Mouse (Mus musculus) intestine, embryonic 16.5 days (tissue): ENCODE results near the gene Maats1. TPM values are rescaled to one million over a fixed set of nuclear protein-coding genes. Genes with fewer than 3 reads are reported as not detected.

Experiments
- ATAC-seq: fragments of 200-750 bp; cut with Nextera tagmentation; 2 replicates; pipeline ENCODE4 v1.8.0; 2017; ENCODE audit warnings: moderate TSS enrichment, moderate library complexity
- H3K27ac ChIP-seq: fragments of 300-500 bp; sonication (generic); 2 replicates; pipeline ENCODE4 v1.5.1; 2014; ENCODE audit warnings: mild to moderate bottlenecking, low read length
- H3K27me3 ChIP-seq: fragments of 300-500 bp; sonication (generic); replicated peaks from 2 replicates; pipeline ENCODE4 v1.6.1; 2014; ENCODE audit warnings: low read length, control low read depth, mixed read lengths; ENCODE audit not compliant: control insufficient read depth, insufficient read depth
- H3K36me3 ChIP-seq: fragments of 300-500 bp; sonication (generic); 2 replicates; pipeline ENCODE4 v1.6.1; 2014; ENCODE audit warnings: low read length, control low read depth; ENCODE audit not compliant: control insufficient read depth, insufficient read depth
- H3K4me1 ChIP-seq: fragments of 300-500 bp; sonication (generic); 2 replicates; pipeline ENCODE4 v1.6.1; 2014; ENCODE audit warnings: low read length, control low read depth, mixed read lengths; ENCODE audit not compliant: control insufficient read depth, insufficient read depth
- H3K4me2 ChIP-seq: fragments of 300-500 bp; sonication (generic); 2 replicates; pipeline ENCODE4 v1.6.1; 2014; ENCODE audit warnings: low read depth, low read length, control low read depth
- H3K4me3 ChIP-seq: fragments of 300-500 bp; sonication (generic); 2 replicates; pipeline ENCODE4 v1.5.1; 2014; ENCODE audit warnings: mild to moderate bottlenecking, low read length
- H3K9ac ChIP-seq: fragments of 300-500 bp; sonication (generic); 2 replicates; pipeline ENCODE4 v1.6.1; 2014; ENCODE audit warnings: low read depth, low read length
- H3K9me3 ChIP-seq: fragments of 300-500 bp; sonication (generic); 2 replicates; pipeline ENCODE4 v1.6.1; 2016; ENCODE audit warnings: low read length, control low read depth; ENCODE audit not compliant: control insufficient read depth
- WGBS: fragments of 180-500 bp; shearing (Covaris S2); extraction: QIAGEN DNeasy Blood & Tissue Kit; methylation state at CpG from one replicate; pipeline ENCODE4 v1.1.7; 2014; 5-methylcytosine and 5-hydroxymethylcytosine counted together
- polyA plus RNA-seq: library from polyadenylated mRNA; unstranded; fragments of >200 nt; fragmentation: Nextera tagmentation; extraction: Ambion mirVana; gene quantifications from 2 replicates; pipeline ENCODE4 v1.2.1, GENCODE M21; 2015

The Maats1 gene
- polyA plus RNA-seq, 1 experiment from 2014 or later: 0.18 TPM

GRCm38 (mm10) chr16:38318492-38318891, 23.5 kb downstream of the Maats1 start:
- no peak overlapping the region for H3K4me2 ChIP-seq
- no peaks in the 10 kb centered on the region for H3K9me3 ChIP-seq
- no peak for ATAC-seq
- no peaks in the 10 kb centered on the region for H3K27me3 ChIP-seq
- no peak overlapping the region for H3K27ac ChIP-seq
- H3K9ac ChIP-seq: no peak overlapping the region
- 74% methylated on average over 9 of the region's 9 CpGs for WGBS
- H3K4me1 ChIP-seq: no peaks in the 10 kb centered on the region
- H3K4me3 ChIP-seq: no peak overlapping the region
- no peaks in the 10 kb centered on the region for H3K36me3 ChIP-seq

GRCm38 (mm10) chr16:38308195-38308594, 33.7 kb downstream of the Maats1 start:
- H3K36me3 ChIP-seq: no peaks in the 10 kb centered on the region
- H3K9me3 ChIP-seq: no peaks in the 10 kb centered on the region
- H3K27ac ChIP-seq: no peak overlapping the region
- H3K27me3 ChIP-seq: no peaks in the 10 kb centered on the region
- no peak overlapping the region for H3K4me2 ChIP-seq
- no peak overlapping the region for H3K4me3 ChIP-seq
- ATAC-seq: no peak
- H3K9ac ChIP-seq: no peak overlapping the region
- 81% methylated on average over 11 of the region's 11 CpGs for WGBS
- no peaks in the 10 kb centered on the region for H3K4me1 ChIP-seq

- ATAC-seq: no peak
- Histone ChIP-seq H3K4me1 (no peaks in the 10 kb centered on the region), H3K4me2 (no peak overlapping the region), H3K9me3 (no peaks in the 10 kb centered on the region), H3K9ac (no peak overlapping the region), H3K36me3 (no peaks in the 10 kb centered on the region), H3K4me3 (no peak overlapping the region), H3K27me3 (no peaks in the 10 kb centered on the region), H3K27ac (no peak overlapping the region)
- 62% methylated on average over 7 of the region's 7 CpGs for WGBS
Observed at GRCm38 (mm10) chr16:38307651-38308050, 34.3 kb downstream of the Maats1 start.

- H3K27me3 ChIP-seq: no peaks in the 10 kb centered on the region
- no peaks in the 10 kb centered on the region for H3K9me3 ChIP-seq
- no peak overlapping the region for H3K9ac ChIP-seq
- H3K4me1 ChIP-seq: no peaks in the 10 kb centered on the region
- H3K36me3 ChIP-seq: no peaks in the 10 kb centered on the region
- ATAC-seq: no peak
- H3K4me3 ChIP-seq: no peak overlapping the region
- H3K4me2 ChIP-seq: no peak overlapping the region
- H3K27ac ChIP-seq: no peak overlapping the region
- 50% methylated on average over 5 of the region's 5 CpGs for WGBS
Observed at GRCm38 (mm10) chr16:38307221-38307605, 34.7 kb downstream of the Maats1 start.

GRCm38 (mm10) chr16:38306571-38307220, 35.2 kb downstream of the Maats1 start:
- H3K9me3 ChIP-seq: no peaks in the 10 kb centered on the region
- no peak overlapping the region for H3K9ac ChIP-seq
- no peak overlapping the region for H3K4me3 ChIP-seq
- H3K4me1 ChIP-seq: no peaks in the 10 kb centered on the region
- no peak overlapping the region for H3K27ac ChIP-seq
- ATAC-seq: no peak
- no peaks in the 10 kb centered on the region for H3K27me3 ChIP-seq
- H3K36me3 ChIP-seq: no peaks in the 10 kb centered on the region
- 55% methylated on average over 18 of the region's 18 CpGs for WGBS
- H3K4me2 ChIP-seq: no peak overlapping the region

GRCm38 (mm10) chr16:38304460-38305194, 37.3 kb downstream of the Maats1 start:
- Histone ChIP-seq H3K36me3 (no peaks in the 10 kb centered on the region), H3K27me3 (no peaks in the 10 kb centered on the region), H3K9ac (no peak overlapping the region), H3K9me3 (no peaks in the 10 kb centered on the region), H3K4me3 (no peak overlapping the region), H3K27ac (no peak overlapping the region), H3K4me2 (no peak overlapping the region), H3K4me1 (no peaks in the 10 kb centered on the region)
- WGBS: 66% methylated on average over 17 of the region's 17 CpGs
- peak; percentile 48; the same call in 1 of the 2 replicates for ATAC-seq

- Histone ChIP-seq H3K36me3 (no peaks in the 10 kb centered on the region), H3K27ac (no peak overlapping the region), H3K4me1 (peaks cover 3% of the 10 kb centered on the region; the same call in 1 of the 2 replicates), H3K4me3 (no peak overlapping the region), H3K27me3 (no peaks in the 10 kb centered on the region), H3K9me3 (no peaks in the 10 kb centered on the region), H3K9ac (no peak overlapping the region), H3K4me2 (no peak overlapping the region)
- WGBS: 87% methylated on average over 13 of the region's 13 CpGs
- no peak for ATAC-seq
Observed at GRCm38 (mm10) chr16:38302367-38302766, 39.6 kb downstream of the Maats1 start.

GRCm38 (mm10) chr16:38298410-38298809, 43.5 kb downstream of the Maats1 start:
- H3K27me3 ChIP-seq: no peaks in the 10 kb centered on the region
- no peak overlapping the region for H3K27ac ChIP-seq
- 69% methylated on average over 6 of the region's 6 CpGs for WGBS
- no peak for ATAC-seq
- no peak overlapping the region for H3K4me3 ChIP-seq
- no peaks in the 10 kb centered on the region for H3K9me3 ChIP-seq
- peaks cover 3% of the 10 kb centered on the region; the same call in 1 of the 2 replicates for H3K4me1 ChIP-seq
- no peaks in the 10 kb centered on the region for H3K36me3 ChIP-seq
- no peak overlapping the region for H3K4me2 ChIP-seq
- H3K9ac ChIP-seq: no peak overlapping the region

GRCm38 (mm10) chr16:38295349-38295930, 46.5 kb downstream of the Maats1 start:
- peak overlapping the region; percentile 36 for H3K4me2 ChIP-seq
- H3K36me3 ChIP-seq: no peaks in the 10 kb centered on the region
- WGBS: 22% methylated on average over 5 of the region's 5 CpGs
- peak overlapping the region; percentile 26; the same call in 1 of the 2 replicates for H3K9ac ChIP-seq
- H3K27me3 ChIP-seq: no peaks in the 10 kb centered on the region
- ATAC-seq: peak; percentile 69
- peak overlapping the region; percentile 17; the same call in 1 of the 2 replicates for H3K4me3 ChIP-seq
- peak overlapping the region; percentile 94 for H3K27ac ChIP-seq
- H3K4me1 ChIP-seq: peaks cover 3% of the 10 kb centered on the region; the same call in 1 of the 2 replicates
- no peaks in the 10 kb centered on the region for H3K9me3 ChIP-seq
